Mouse (Mus musculus) Muller cell, postnatal 12 days (primary cell): ENCODE data around the gene Prkce.
A peak's percentile ranks its signal among the peaks of the same experiment; 100 is the strongest.

Source experiments
- DNase-seq: peaks from one replicate; pipeline ENCODE4 v3.0.0-alpha.2; 2015; ENCODE audit errors: inconsistent ontology term

Prkce gene

DNA sequence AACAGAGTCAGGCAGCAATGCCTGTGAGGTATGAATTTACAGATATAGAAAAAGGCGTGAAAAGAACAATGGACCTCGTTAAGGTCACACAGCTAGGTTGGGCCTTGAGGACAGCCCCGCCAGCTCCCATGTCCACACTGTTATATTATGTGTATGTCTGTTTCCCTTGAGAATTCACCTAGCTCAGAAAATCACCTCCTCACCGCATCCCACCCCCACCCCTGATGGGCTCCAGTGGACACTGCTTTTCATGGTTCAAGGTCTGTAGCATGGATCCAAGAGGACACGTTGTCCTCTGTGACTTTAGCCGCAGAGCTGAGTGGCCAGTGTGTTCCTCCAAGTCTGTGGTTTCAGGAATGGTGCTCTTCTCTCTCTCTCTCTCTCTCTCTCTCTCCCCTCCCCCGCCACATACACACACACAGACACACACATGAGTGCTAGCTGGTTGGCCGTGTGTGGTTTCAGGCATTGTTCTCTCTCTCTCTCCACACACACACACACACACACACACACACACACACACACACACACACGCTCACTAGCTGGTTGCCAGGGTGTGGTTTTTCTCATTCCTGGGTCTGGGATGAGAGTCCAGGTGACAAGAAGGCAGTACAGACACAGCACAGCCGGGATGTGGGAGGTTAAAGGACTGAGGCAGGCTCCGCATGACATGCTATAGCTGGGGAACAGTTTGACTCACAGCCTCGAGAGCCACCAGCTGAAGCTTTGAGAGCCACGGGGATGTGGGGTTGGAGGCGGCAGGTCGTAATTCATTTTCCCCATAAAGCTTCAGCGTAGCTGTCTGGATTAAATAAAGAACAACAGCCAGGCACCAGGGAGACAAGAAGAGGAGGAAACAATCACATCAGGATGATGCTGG, 162.7 kb downstream of the Prkce start:
- no peak for DNase-seq

DNA sequence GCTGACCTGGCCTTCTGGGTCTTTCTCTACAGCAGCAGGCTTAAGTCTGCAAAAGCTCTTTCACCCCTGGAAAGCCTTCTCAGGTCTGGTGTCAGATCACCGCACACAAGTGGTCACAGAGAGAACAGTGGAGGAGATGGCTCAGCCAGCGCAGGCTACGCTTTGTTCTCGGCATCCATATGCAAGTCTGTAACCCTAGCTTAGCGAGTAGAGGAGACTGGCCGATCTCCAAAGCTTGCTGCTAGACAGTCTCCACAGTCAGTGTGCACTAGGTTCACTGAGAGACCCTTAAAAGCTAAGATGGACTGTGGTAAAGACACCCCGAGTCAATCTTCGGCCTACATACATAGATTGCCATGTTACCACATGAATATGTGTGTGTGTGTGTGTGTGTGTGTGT, 164.2 kb downstream of the Prkce start:
- DNase-seq: no peak

DNA sequence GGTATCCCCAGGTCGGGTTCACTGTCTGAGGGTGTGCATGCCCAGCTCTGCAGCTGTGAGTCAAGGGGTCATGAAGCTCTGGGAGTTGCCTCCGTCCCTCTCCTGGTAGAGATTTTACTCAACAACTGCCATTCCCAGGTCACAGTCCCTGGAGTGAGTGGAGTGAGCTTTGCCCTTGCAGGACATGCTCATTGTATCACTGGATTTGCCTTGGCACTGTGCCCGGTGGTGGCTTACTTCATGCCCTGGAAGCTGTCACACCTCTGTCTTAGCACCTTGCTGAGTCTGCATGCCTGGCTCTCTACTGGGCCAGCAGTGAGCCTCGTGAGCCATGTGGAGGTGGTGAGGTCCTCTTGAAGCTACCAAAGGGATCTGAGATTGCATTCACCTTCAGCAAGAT, 167.4 kb downstream of the Prkce start:
- no peak for DNase-seq

DNA sequence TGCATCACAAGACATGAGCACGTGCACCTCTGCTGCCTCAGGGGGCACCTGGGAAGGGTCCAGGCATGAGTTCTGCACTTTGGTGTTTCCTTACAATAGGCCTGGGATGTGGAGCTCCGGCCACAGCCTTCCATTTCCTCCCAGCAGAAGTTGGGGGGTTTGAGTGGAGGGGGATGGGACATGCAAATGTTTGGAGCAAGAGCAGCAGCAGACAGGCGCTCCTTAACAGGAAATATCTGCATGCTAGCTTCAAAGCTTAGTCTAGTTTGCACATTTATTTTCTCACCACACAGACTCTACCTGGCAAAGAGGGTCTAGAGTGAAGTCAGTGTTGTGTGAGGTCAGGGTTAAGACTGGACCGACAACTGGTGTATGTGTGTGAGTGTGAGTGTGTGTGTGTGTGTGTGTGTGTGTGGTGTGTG, 169.1 kb downstream of the Prkce start:
- DNase-seq: no peak

DNA sequence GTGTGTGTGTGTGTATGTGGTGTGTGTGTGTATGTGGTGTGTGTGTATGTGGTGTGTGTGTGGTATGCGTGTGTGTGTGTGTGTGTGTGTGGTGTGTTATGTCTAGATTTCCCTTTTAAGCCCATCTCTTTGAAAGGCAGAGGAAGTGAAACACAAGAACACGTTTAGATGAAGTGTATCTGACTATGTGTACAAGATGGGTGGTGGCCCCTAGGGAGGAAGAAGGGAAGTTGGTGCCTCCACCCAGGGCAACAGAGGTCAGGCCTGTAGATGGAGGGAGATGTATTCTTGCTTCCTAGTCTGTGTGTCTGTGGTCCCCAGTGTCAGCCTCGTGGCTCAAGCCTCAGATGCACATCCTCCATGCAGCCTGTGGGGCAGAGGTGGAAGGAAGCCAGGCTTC, 169.5 kb downstream of the Prkce start:
- DNase-seq: no peak

DNA sequence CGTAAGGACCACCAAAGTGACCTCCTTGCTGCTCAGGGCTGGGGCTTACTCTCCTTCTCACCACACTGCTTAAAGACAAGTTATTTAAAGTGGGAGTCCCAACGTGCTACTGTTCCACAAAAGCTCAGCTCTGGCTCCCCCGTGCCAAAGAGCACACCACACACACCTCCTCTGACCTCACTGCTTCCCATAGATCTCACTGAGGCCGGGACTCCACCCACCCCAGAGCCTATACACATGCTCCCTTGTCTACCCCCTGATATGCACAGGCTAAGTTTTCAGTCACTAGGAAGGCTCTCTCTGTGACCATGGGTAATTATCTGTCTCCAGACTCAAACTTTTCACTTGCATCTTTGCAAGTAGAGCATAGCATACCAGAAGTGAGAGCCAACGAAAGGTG, 170.7 kb downstream of the Prkce start:
- no peak for DNase-seq

DNA sequence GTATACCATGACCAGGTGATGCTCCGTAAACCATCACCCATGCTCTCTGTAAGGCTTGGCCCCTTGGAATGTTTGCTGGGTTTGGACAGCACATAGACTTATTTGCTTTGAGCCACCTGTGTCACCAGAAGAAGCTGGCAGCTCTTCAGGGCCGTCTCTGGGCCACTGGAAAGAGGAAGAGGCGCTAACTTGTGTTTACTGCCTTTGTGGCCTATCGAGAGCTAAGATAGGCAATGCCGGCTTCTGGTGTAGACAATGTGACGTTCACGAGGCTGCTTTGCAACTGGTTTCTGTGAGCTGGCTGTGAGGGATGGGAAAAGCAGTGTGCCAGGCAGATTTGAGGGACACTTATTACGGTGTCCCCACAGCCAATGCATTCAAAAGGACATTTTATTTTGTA, 176.4 kb downstream of the Prkce start:
- no peak for DNase-seq

DNA sequence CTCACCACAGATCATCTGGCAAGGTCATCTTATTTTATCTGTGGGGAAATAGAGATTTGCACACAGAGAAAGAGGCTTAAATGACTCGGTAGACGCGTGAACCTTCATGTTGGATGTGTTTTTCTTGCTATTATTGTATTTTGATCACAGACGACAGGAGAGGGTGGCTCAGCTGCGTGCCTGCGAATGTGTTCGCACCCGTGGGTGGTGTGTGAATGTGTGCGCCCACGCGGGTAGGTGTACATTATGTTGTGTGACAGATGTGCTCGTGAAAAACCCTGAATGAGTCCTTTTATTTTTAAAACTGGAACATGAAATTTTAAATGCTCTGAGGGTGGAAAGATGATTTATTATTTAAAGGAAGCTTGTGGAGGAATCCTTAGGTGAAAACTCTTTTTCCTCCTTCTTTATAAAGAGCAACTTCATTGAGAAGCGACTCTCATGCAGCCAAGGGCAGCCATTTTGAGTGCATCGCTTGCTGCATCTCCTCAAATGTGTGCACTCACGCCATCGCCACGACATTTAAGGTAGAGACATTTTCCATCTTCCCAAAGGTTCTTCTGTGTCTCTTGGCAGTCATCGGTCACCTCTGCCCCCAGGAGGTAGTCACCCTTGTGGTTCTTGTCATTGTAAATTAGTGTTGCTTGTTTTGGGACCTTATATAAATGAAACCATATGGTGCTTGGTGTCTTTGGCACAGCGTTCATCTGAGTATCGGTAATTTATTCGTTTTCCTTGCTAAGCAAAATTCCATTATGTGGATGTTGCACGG, 177.8 kb downstream of the Prkce start:
- DNase-seq: no peak

DNA sequence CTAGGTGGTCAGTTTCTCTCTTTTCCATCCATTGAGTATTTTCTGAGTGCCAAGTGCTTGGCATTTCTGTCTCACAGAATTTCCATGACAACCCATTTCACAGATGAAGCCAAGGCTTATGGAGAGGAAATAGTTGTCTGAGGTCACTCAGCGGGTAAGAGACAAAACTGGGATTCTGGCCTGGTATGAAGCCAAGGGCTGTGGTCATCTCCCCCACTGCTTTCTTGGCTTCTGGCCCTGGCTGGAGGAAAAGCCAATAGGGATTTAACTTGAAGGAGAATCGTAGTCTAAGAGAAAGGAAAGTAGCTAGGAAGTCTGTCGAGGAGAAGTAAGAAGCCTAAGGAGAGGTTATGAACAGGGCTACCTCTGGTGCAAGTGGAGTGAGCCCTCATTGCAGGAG, 182.7 kb downstream of the Prkce start:
- peak; percentile 91 for DNase-seq

DNA sequence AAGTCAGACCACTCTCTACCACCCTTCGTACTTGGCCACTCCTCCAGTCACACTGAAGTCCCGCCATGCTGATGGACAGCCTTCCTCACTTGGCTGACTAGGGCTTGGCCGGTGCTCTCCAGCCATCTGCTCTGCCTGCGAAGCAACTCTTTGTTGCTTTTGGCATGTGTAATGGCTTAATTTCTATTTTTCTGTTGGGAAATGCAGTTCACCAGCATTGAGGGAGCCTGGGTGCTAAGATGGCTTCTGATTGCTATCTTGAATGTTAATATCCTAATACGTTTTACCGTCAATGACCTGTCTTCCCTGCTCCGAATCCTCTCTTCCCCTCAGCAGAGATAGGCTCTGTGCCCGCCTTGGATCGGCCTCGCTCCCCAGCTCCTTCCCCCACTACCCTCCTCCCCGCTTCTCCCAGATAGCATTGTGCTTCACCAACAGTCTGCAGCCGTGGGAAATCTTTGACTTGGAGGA, 183.2 kb downstream of the Prkce start:
- peak; percentile 56 for DNase-seq

DNA sequence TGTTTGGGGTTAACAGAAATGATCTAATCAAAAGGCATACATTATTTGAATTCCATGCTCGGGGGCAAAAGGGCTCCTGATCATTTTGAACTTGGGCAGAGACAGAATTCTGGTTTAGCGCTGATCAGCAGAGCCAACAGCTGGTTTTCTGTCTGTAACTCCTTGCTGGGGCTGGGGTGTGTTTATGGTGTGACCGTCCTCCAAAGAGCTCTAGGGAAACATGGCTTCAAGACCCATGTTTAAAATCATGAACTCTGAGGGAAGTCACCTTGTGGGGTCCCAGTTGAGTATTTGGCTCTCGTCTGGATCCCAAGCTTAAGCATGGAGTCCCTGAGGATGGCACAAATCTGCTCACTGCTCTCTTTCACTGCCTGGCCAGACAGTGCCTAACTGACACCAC, 183.7 kb downstream of the Prkce start:
- no peak for DNase-seq

DNA sequence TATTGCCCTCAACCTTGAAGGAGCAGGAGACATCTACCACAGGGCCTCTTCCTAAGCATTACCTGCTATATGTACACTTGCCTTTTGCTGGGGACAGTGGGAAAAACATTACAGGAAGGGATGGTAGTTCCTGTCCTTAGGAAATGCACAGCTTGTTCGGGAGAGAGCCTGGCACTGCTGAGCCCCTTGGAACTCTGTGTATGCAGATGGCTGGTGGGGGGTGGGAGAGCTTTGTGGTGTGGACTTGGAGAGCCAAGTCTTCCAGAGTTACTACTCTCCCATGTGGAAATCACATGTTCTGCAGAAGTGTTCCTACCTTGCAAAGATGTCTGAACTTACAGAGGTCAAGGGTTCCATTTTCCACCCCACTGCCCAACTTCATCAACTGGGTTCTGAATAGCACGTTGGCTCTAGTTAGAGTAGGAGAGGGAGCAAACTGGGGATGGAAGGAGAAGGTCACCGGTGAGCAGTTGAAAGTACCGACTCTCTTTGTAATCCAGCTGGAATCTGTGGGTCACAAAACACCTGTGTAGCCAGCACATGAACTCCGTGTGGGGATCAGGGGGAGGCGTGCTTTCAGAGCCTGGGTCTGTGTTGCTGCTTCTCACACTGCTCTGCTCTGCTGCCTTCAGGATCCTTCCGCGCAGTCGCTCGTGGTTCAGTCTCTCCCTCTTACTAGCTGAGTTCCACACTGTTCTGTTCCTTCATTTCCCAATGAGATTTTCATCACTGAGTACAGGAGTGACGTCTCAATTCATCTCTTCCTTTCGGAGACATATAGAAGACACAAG, 184.9 kb downstream of the Prkce start:
- no peak for DNase-seq

DNA sequence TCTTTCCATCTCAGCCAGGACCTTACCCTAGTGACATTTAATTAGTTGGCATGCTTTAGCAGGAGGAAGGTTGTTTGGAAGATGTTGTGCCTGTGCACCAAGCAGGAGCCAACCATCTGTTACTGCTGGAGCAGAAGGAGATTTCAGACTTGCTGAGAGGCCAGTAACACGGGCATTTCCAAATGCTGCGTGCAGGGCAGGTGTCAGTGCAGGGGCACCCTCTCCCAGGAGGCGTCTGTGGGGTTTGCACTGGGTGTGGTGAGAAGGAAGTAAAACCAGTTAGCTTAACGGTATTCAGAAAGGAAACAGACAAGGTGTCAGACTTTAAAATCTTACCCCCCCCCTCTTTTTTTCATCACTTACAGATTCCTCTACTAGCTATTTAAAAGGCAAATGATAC, 186.1 kb downstream of the Prkce start:
- DNase-seq: no peak

DNA sequence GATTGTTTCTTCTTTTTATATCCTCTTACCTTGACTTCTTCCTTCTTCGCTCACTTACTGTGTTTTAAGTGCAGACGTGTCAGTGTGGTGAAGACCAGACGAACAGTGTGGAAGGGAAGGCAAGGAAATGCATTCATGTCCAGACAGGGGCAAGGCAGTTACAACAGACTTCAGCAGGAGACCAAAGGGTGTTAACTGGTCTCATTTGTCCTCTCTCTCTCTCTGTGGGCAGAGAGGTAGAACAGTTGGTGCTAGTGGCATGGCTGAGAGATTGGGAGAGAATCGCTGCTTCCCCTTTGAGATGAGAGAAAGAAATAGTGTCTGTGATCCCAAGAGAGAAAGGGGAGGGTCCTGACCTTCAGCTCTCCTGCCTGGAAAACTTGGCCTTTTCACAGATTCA, 186.5 kb downstream of the Prkce start:
- no peak for DNase-seq

DNA sequence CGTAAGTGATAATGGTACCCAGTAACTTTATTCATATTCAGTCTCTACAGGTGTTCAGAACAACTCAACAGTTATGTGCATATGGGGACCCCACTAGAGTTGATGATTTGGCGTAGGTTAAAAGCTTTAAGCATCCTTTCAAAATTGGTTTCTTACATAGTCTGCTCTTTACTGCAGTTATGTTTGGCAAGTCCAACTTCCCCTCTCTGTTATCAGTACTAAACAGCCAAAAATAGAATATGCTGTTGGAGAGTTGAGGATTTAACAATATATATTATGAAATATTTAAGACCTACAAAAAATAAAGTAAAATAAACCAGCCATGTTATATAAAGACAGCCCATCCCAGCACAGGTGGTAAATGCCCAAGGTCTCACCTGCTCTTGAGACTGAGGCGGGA, 187.3 kb downstream of the Prkce start:
- no peak for DNase-seq

DNA sequence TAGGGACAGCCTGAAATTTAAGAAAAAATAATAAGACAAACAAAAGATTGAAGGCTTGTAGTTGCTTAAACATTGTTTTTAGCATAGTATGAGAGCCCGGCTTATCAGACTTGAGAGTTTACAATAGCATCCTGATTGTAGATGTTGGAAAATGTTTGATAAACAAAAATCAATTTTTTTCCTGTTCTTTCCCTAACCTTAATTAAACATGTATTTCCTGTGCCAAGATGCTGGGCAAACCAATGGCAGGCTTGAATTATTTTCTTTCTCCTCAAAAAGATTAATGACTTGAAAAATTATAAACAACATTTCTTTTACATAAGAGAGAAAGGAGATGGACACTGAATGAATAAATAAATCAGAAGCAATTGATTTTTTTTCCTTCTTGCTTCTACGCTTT, 187.7 kb downstream of the Prkce start:
- DNase-seq: no peak

DNA sequence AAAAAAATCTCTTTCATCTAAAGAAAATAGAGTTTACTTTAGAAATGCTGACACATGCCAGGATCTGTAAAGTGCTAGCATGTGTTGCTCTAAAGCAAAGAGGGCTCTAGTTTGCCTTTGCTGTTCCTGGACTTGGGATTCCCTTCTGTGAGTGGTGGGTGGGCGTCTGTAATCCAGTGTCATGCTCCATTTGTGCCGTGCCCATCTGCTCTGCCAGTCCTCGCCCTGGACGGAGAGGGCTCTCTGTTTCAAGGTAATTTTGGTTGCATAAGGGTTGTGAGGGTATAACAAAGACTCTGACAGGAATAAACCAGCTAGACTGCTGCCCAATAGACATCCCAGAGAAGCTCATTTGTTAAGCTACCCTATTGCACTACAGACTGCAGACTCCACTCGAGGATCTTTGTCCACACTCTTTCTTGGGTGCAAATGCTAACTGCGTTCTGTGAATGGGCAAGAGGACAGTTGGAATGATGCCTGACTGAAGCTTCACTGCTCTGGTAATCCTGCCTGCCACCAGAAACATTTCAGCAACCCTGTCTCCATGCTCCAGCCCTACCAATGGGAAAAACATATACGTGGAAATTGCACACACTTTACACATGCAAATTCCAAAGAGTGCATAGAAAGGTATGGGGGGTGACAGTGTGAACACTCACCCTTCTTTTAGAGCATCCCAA, 188.3 kb downstream of the Prkce start:
- DNase-seq: no peak

DNA sequence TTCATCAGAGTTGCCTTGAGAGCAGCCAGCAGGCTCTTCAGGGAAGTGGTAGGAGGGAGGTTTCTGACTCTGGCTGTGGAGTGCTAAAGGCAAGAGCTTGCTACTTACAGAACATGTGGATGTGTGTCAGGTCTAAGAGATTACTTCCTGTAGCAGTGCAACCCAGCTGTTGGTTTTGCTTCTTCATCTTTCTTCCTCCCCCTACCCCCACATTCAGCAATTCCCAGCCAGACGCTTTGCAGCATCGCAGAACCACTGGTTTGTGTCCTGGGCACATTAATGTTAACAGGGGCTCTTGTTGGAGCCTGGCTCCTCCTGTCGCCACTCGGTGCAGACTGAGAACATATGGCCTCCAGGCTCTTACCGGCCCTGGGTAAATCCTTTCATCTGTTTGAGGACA, 190.8 kb downstream of the Prkce start:
- no peak for DNase-seq

DNA sequence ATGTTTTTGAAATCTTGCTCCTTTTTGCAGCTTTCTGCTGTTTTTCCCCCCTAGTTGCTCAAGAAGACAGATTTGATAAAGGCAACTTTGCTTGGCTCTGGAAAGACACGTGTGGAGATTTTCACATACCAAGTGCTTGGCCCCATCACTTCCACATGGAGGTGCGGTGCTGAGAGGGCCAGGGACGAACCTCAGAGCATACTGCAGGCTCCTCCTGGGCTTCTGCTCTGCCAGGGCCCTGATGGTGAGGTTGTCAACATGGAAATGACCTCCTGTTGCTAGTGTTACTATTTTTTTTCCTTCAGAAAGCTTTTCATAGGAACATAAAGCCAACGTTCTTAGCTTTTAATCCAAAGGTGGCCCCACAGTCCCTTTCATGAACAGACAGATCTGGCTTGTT, 191.3 kb downstream of the Prkce start:
- DNase-seq: no peak

DNA sequence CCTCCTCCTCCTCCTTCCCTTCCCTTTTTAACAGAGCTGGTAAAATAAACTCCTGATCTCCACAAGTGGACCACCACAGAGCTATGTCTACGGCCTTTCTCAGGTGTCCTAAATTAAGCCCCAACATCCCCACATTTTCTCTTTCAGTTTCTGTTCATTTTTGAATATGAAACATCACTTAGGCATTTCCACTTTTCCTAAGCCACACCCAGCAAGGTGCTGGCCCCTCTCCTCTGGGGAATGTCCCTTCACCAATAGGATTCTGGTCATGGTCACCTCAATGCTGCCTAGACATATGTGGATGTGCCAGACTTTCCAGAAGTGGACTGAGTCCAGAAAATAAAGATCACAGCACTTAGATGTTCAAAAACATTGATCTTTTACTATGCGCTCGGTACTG, 193.3 kb downstream of the Prkce start:
- no peak for DNase-seq

DNA sequence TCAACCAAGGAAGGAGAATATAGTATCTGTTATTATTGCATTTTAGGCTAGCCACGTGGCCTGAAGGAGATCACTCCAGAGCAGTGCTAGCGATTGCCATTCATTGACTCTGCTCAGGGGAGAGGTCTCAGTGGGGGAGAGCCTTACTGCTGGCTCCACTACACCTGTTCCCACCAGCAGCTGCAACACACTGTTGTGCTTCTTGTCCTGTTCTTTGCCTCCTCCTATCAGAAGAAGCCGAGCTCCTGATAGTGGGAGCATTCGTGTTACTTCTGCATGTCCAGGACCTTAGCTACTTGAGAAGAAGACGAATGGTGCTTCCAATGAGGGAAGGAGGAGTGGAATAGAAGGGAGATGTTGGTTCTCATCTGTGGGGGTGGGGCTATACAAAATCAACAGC, 195.8 kb downstream of the Prkce start:
- DNase-seq: no peak
